Mouse (Mus musculus): ENCODE measurements around the gene Tcea3.

Tcea3 gene

GRCm38 (mm10) chr4:136317667-136318066, 70.1 kb downstream of the Tcea3 start:
- DNase-seq (ENCODE audit: low spot score in 2 of 2) = no peak

- DNase-seq (ENCODE audit: low spot score in 2 of 2) = no peak
Measured at GRCm38 (mm10) chr4:136320016-136320415, 72.5 kb downstream of the Tcea3 start.

- DNase-seq (ENCODE audit: low spot score in 2 of 2) = no peak
Measured at GRCm38 (mm10) chr4:136324226-136324625, 76.7 kb downstream of the Tcea3 start.

Data from thymus, postnatal 10 days (tissue).